Mouse (Mus musculus): ENCODE results near the gene Kdm3a. TPM values are rescaled to one million over a fixed set of nuclear protein-coding genes. Genes with fewer than 3 reads are reported as not detected.

Gene Kdm3a
- polyA plus RNA-seq, 1 experiment from 2014 or later: 76.6 TPM

DNA sequence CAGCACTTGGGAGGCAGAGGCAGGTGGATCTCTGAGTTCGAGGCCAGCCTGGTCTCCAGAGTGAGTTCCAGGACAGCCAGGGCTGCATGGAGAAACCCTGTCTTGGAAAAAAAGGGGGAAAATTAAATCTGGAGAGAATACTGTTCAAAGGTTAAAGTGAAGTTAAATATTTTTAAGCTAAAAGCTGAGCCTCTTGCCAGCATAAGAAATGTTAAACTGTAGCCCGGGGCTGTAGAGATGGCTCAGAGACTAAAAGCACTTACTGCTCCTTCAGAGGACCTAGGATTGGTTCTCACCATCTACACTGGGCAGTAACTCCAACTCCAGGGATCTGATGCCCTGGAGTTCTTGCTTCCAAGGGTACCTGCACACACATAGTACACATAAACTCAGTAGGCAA is 76.0 kb downstream of the Kdm3a start:
- Histone ChIP-seq H3K9me3 (no peaks in the 10 kb centered on the region), H3K27me3 (ENCODE audit: poor library complexity, severe bottlenecking) (no peaks in the 10 kb centered on the region), H3K36me3 (replicated peaks) (peaks cover 13% of the 10 kb centered on the region), H3K27ac (no peak overlapping the region), H3K4me1 (no peaks in the 10 kb centered on the region), H3K4me3 (no peak overlapping the region)
- DNase-seq (ENCODE audit: extremely low spot score, low spot score): no peak
- 91% methylated on average over 2 of the region's 2 CpGs for WGBS

DNA sequence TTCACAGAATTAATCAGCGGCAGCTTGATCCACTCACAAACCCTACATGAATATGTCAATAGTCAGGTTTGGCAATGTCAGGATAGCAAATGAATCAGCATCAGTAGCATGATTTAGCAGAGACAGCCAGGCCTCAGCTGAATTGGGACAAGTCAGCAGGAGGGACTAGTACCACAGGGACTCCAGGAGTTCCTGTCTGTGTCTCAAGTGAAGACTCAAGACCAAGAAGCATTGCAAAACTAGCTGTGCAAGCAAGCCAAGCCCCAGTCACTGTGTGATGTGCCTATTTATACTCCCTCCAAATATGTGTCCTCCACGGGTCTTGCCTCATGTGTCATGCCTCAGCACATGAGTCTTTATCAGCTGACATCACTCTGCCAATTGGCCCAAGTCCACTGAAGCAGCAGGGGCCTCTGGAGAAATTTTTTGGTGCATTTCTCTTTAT is 77.3 kb downstream of the Kdm3a start:
- Histone ChIP-seq H3K27me3 (ENCODE audit: poor library complexity, severe bottlenecking) (no peaks in the 10 kb centered on the region), H3K4me3 (no peak overlapping the region), H3K9me3 (no peaks in the 10 kb centered on the region), H3K36me3 (replicated peaks) (peaks cover 7% of the 10 kb centered on the region), H3K4me1 (no peaks in the 10 kb centered on the region), H3K27ac (no peak overlapping the region)
- DNase-seq (ENCODE audit: extremely low spot score, low spot score): no peak
- 93% methylated on average over 2 of the region's 2 CpGs for WGBS

DNA sequence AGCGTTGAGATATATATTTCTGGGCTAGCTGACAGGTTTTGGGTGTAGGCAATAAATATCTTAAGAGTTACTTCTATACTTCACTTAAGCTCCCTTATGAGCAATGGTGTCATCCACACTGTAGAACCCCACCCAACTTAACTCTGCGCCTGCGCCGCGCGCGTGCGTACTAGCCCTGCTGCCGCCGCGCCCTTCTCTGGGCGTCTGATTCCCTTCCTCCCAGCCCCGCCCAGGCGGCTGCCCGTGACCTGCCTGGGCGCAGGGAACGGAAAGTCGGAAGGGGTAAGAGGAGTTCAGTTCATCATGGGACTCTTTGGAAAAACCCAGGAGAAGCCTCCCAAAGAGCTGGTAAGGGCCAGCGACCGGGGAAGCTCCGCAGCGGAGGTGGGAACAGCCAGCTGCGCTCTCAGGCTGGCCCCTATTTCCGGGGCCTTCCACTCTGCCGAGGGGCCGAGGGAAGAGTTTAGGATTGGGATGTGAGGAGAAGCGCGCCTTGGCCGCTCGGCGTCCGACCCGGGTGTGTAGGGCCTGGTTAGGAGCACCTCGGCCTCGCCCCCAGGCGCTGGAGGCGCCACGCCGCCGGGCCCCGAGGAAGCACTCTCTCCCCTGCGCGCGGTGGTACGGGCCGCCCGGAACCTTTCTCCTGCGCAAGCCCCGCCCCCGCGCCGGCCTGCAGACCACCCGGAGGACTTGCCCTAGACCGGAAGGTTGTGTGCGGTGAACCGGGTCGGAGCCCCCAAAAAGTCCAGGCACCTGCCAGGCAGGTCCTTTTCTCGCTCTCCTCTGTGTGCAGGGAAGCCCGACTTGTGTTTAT is 88.9 kb downstream of the Kdm3a start, which contains the start of gene Chmp3:
TSS of gene Chmp3 (plus strand) at position 112 of the 814 bp plus-strand sequence.
- Histone ChIP-seq H3K9me3 (no peaks in the 10 kb centered on the region), H3K27ac (peak within 1 kb of the TSS; percentile 100), H3K36me3 (replicated peaks) (peaks cover 3% of the 10 kb centered on the region), H3K27me3 (ENCODE audit: poor library complexity, severe bottlenecking) (no peaks in the 10 kb centered on the region), H3K4me3 (peak within 1 kb of the TSS; percentile 88), H3K4me1 (peaks cover 13% of the 10 kb centered on the region)
- under 1% methylated on average over 59 of the region's 59 CpGs for WGBS
- peak; percentile 92 for DNase-seq (ENCODE audit: extremely low spot score, low spot score)

Other genes starting within 250 kb of the Kdm3a start
- 8.4 and 9.1 TPM in 2 replicates for gene Rmnd5a, start 192.4 kb downstream of the Kdm3a start, polyA plus RNA-seq (2016; fragmentation: Nextera tagmentation; extraction: Ambion mirVana)
- gene Rnf103, start 139.1 kb downstream of the Kdm3a start, polyA plus RNA-seq (2016; fragmentation: Nextera tagmentation; extraction: Ambion mirVana): 9.0 and 9.6 TPM in 2 replicates
- 45.8 and 46.6 TPM in 2 replicates for gene Chmp3, start 89.2 kb downstream of the Kdm3a start, polyA plus RNA-seq (2016; fragmentation: Nextera tagmentation; extraction: Ambion mirVana)
- 21.4 and 21.9 TPM in 2 replicates for gene Reep1, start 74.6 kb upstream of the Kdm3a start, polyA plus RNA-seq (2016; fragmentation: Nextera tagmentation; extraction: Ambion mirVana)
- 67.3 and 70.7 TPM in 2 replicates for gene Mrpl35, start 194.0 kb upstream of the Kdm3a start, polyA plus RNA-seq (2016; fragmentation: Nextera tagmentation; extraction: Ambion mirVana)
- gene Immt, start 198.3 kb upstream of the Kdm3a start, polyA plus RNA-seq (2016; fragmentation: Nextera tagmentation; extraction: Ambion mirVana): 225 TPM in 2 replicates

Measured in forebrain, embryonic 10.5 days (tissue).